Mouse (Mus musculus): ENCODE results near the gene Osbpl8.

DNA sequence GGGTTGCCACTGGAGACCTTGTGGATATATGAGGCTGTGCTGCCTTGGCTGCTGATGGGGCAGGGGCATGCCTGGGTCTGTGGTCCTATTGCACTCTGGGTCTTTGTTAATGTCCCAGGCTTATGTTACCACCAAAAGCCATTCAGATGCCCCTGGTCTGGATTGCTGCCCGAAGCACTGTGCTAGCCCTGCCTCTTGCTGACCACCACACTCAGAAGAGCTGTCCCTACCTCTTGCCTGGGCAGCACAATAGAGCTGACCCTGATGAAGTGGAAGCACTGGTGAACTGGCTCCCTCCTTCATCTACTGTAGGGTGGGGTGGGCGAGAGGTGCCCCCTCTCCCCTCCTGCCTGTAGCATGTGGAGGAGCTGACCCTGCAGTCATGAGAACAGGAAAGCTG, 31.6 kb downstream of the Osbpl8 start:
- TF ChIP-seq CTCF (IDR thresholded peaks at IDR 0.05; ENCODE audit: extremely low read depth, insufficient read depth, insufficient read length, insufficient replicate concordance) (no peak), POLR2A (IDR thresholded peaks at IDR 0.05; ENCODE audit: low read depth, low read length) (no peak)
